Mouse (Mus musculus): ENCODE measurements around the gene Avil. TPM values are rescaled to one million over a fixed set of nuclear protein-coding genes. Genes with fewer than 3 reads are reported as not detected.

The Avil gene
- total RNA-seq (2021) = under 1 TPM; 0.47 to 0.69 TPM

- no peak for DNase-seq (ENCODE audit: extremely low spot score in 1 of 2, low spot score in 1 of 2)
These were observed at the start of gene Avil for GRCm38 (mm10) chr10:127000529-127000928. Gene Avil, plus strand, starts transcription at chr10:127000709.

- no peak for DNase-seq (ENCODE audit: extremely low spot score in 1 of 2, low spot score in 1 of 2)
These were observed 48.1 kb upstream of the Avil start for GRCm38 (mm10) chr10:126952375-126952774.

- DNase-seq (ENCODE audit: extremely low spot score in 1 of 2, low spot score in 1 of 2) = no peak
These were observed 47.5 kb upstream of the Avil start for GRCm38 (mm10) chr10:126953029-126953471.

- DNase-seq (ENCODE audit: extremely low spot score in 1 of 2, low spot score in 1 of 2) = no peak
These were observed 43.7 kb upstream of the Avil start for GRCm38 (mm10) chr10:126956692-126957358.

- peak; percentile 52 to 61 for DNase-seq (ENCODE audit: extremely low spot score in 1 of 2, low spot score in 1 of 2)
These were observed 43.0 kb upstream of the Avil start for GRCm38 (mm10) chr10:126957359-126958107.

GRCm38 (mm10) chr10:126960496-126960895 is 40.0 kb upstream of the Avil start:
- DNase-seq (ENCODE audit: extremely low spot score in 1 of 2, low spot score in 1 of 2) = no peak

- DNase-seq (ENCODE audit: extremely low spot score in 1 of 2, low spot score in 1 of 2) = peak in 1 of 2 experiments; percentile 51
These were observed 38.8 kb upstream of the Avil start for GRCm38 (mm10) chr10:126961757-126962156.

GRCm38 (mm10) chr10:126962271-126962965 is 38.1 kb upstream of the Avil start:
- no peak for DNase-seq (ENCODE audit: extremely low spot score in 1 of 2, low spot score in 1 of 2)

GRCm38 (mm10) chr10:126962966-126963330 is 37.6 kb upstream of the Avil start:
- DNase-seq (ENCODE audit: extremely low spot score in 1 of 2, low spot score in 1 of 2) = no peak

- DNase-seq (ENCODE audit: extremely low spot score in 1 of 2, low spot score in 1 of 2) = no peak
These were observed 36.7 kb upstream of the Avil start for GRCm38 (mm10) chr10:126963821-126964220.

GRCm38 (mm10) chr10:126971363-126972050 is 29.0 kb upstream of the Avil start:
- no peak for DNase-seq (ENCODE audit: extremely low spot score in 1 of 2, low spot score in 1 of 2)

GRCm38 (mm10) chr10:126972051-126972725 is 28.3 kb upstream of the Avil start:
- no peak for DNase-seq (ENCODE audit: extremely low spot score in 1 of 2, low spot score in 1 of 2)

GRCm38 (mm10) chr10:126972988-126973387 is 27.5 kb upstream of the Avil start:
- DNase-seq (ENCODE audit: extremely low spot score in 1 of 2, low spot score in 1 of 2) = no peak

- DNase-seq (ENCODE audit: extremely low spot score in 1 of 2, low spot score in 1 of 2) = no peak
These were observed 24.8 kb upstream of the Avil start for GRCm38 (mm10) chr10:126975706-126976105.

GRCm38 (mm10) chr10:126977076-126977475 is 23.4 kb upstream of the Avil start:
- no peak for DNase-seq (ENCODE audit: extremely low spot score in 1 of 2, low spot score in 1 of 2)

- peak; percentile 98 for DNase-seq (ENCODE audit: extremely low spot score in 1 of 2, low spot score in 1 of 2)
These were observed 22.1 kb upstream of the Avil start, which contains the start of gene Ctdsp2 for GRCm38 (mm10) chr10:126978277-126978994. Gene Ctdsp2, plus strand, starts transcription at chr10:126978717.

- no peak for DNase-seq (ENCODE audit: extremely low spot score in 1 of 2, low spot score in 1 of 2)
These were observed 21.3 kb upstream of the Avil start for GRCm38 (mm10) chr10:126979121-126979635.

GRCm38 (mm10) chr10:126979636-126980151 is 20.8 kb upstream of the Avil start:
- peak; percentile 45 to 46 for DNase-seq (ENCODE audit: extremely low spot score in 1 of 2, low spot score in 1 of 2)

Data from layer of hippocampus, postnatal 25 days (tissue).